Mouse (Mus musculus): ENCODE measurements around the gene Rnf135.

GRCm38 (mm10) chr11:80176911-80177895 lies 6.4 kb upstream of the Rnf135 start:
- TF ChIP-seq CTCF (conservative IDR thresholded peaks at IDR 0.05; ENCODE audit: insufficient read depth, insufficient read length, low read depth, low read length) (no peak), POLR2A (IDR thresholded peaks at IDR 0.05; ENCODE audit: low read depth, low read length) (no peak)
